Mouse (Mus musculus): ENCODE measurements around the gene Tpsab1. TPM values are rescaled to one million over a fixed set of nuclear protein-coding genes. Genes with fewer than 3 reads are reported as not detected.

Tpsab1 gene
- total RNA-seq (2015) (not detected in 2 replicates), total RNA-seq (2017) (not detected in 2 replicates)

- no peak for ATAC-seq (ENCODE audit: poor library complexity, severe bottlenecking)
Observed at GRCm38 (mm10) chr17:25345462-25345861, at the start of gene Tpsab1. Gene Tpsab1, minus strand, starts transcription at chr17:25345562.

GRCm38 (mm10) chr17:25394526-25394925 lies 49.2 kb upstream of the Tpsab1 start:
- ATAC-seq (ENCODE audit: poor library complexity, severe bottlenecking), result no peak

- no peak for ATAC-seq (ENCODE audit: poor library complexity, severe bottlenecking)
Observed at GRCm38 (mm10) chr17:25374011-25374410, 28.6 kb upstream of the Tpsab1 start.

GRCm38 (mm10) chr17:25372491-25372890 lies 27.1 kb upstream of the Tpsab1 start:
- ATAC-seq (ENCODE audit: poor library complexity, severe bottlenecking), result no peak

- no peak for ATAC-seq (ENCODE audit: poor library complexity, severe bottlenecking)
Observed at GRCm38 (mm10) chr17:25368973-25369372, 23.6 kb upstream of the Tpsab1 start, which contains the start of gene Tpsg1. Gene Tpsg1, plus strand, starts transcription at chr17:25369273.

- ATAC-seq (ENCODE audit: poor library complexity, severe bottlenecking), result no peak
Observed at GRCm38 (mm10) chr17:25366005-25366404, 20.6 kb upstream of the Tpsab1 start, which contains the start of gene Tpsb2. Gene Tpsb2, plus strand, starts transcription at chr17:25366305.

GRCm38 (mm10) chr17:25363726-25364125 lies 18.4 kb upstream of the Tpsab1 start:
- no peak for ATAC-seq (ENCODE audit: poor library complexity, severe bottlenecking)

GRCm38 (mm10) chr17:25361291-25361690 lies 15.9 kb upstream of the Tpsab1 start:
- ATAC-seq (ENCODE audit: poor library complexity, severe bottlenecking), result no peak

- no peak for ATAC-seq (ENCODE audit: poor library complexity, severe bottlenecking)
Observed at GRCm38 (mm10) chr17:25341490-25341889, 3.9 kb downstream of the Tpsab1 start.

GRCm38 (mm10) chr17:25340003-25340402 lies 5.4 kb downstream of the Tpsab1 start:
- no peak for ATAC-seq (ENCODE audit: poor library complexity, severe bottlenecking)

GRCm38 (mm10) chr17:25338218-25338617 lies 7.1 kb downstream of the Tpsab1 start:
- ATAC-seq (ENCODE audit: poor library complexity, severe bottlenecking), result no peak

GRCm38 (mm10) chr17:25333943-25334342 lies 11.4 kb downstream of the Tpsab1 start:
- ATAC-seq (ENCODE audit: poor library complexity, severe bottlenecking), result no peak

- ATAC-seq (ENCODE audit: poor library complexity, severe bottlenecking), result peak; percentile 83
Observed at GRCm38 (mm10) chr17:25332321-25332720, 13.0 kb downstream of the Tpsab1 start.

- ATAC-seq (ENCODE audit: poor library complexity, severe bottlenecking), result no peak
Observed at GRCm38 (mm10) chr17:25322930-25323329, 22.4 kb downstream of the Tpsab1 start.

GRCm38 (mm10) chr17:25320819-25321218 lies 24.5 kb downstream of the Tpsab1 start:
- no peak for ATAC-seq (ENCODE audit: poor library complexity, severe bottlenecking)

GRCm38 (mm10) chr17:25318354-25318753 lies 27.0 kb downstream of the Tpsab1 start, which contains the start of gene Prss29:
Gene Prss29, plus strand, starts transcription at chr17:25318654.
- ATAC-seq (ENCODE audit: poor library complexity, severe bottlenecking), result no peak

GRCm38 (mm10) chr17:25308346-25308745 lies 37.0 kb downstream of the Tpsab1 start, which contains the start of gene Prss28:
Gene Prss28, plus strand, starts transcription at chr17:25308646.
- no peak for ATAC-seq (ENCODE audit: poor library complexity, severe bottlenecking)

GRCm38 (mm10) chr17:25298094-25298493 lies 47.3 kb downstream of the Tpsab1 start, which contains the start of gene Prss34:
Gene Prss34, plus strand, starts transcription at chr17:25298394.
- ATAC-seq (ENCODE audit: poor library complexity, severe bottlenecking), result no peak

- no peak for ATAC-seq (ENCODE audit: poor library complexity, severe bottlenecking)
Observed at GRCm38 (mm10) chr17:25294111-25294510, 51.3 kb downstream of the Tpsab1 start.

- ATAC-seq (ENCODE audit: poor library complexity, severe bottlenecking), result no peak
Observed at GRCm38 (mm10) chr17:25293495-25293894, 51.9 kb downstream of the Tpsab1 start.
